Mouse (Mus musculus) layer of hippocampus, postnatal 14 days (tissue): ENCODE measurements at regions not wholly inside any gene's neighbourhood (a gene's known extent, or its start where the extent isn't known, plus 50 kb on each side); places are given as distances from the start of the nearest gene placed in this dataset.
"Not testable (repeated sequence)": the region's sequence is repeated elsewhere in the genome, so short reads cannot be mapped to it uniquely, and the experiment has no call there.

ENCODE experiments used
- DNase-seq, 2 experiments: peaks; one replicate each; pipeline ENCODE4 v3.0.0; 2021 to 2022; ENCODE audit warnings: low spot score in 2 of 2, mixed read lengths in 1 of 2

GRCm38 (mm10) chr9:8731141-8731540 lies 168.5 kb upstream of the Pgr start:
- no peak for DNase-seq

DNA sequence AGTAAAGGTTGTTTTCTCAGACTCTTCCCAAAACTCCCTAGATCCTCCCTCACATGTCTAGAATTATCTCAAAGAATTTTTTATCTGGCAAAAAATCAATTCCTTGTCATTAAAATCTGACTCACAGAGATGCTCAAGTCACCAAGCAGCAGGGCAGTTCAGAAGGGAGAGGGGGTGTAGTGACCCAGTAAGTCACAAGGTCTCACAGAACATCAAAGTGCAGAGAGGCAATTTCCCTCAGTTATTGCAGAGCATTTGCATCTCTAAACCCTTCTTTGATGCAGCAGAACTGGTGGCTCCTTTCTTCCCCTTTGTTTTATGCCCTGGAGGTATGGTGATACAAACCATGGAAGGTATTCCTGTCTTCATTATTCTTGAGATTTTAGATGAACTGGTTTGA lies 166.1 kb upstream of the Pgr start:
- DNase-seq: no peak

DNA sequence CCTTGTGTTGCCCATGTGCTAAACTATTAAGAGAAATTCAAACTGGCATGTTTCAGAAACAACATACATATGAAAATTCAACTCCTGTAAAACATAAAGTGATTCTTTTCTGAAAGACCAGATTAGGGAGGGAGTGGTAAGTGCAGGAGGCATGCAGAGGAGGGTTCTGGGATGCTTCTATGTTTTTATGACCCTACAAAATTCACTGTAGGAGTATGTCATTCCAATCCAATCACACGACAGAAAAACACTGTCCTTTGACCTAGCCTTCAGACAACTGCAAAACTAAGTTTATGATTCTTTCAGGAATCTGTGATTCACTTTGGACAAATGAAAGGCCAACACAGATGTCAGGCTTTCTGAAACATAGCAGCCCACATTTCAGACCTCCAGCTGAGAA lies 159.4 kb upstream of the Pgr start:
- no peak for DNase-seq

DNA sequence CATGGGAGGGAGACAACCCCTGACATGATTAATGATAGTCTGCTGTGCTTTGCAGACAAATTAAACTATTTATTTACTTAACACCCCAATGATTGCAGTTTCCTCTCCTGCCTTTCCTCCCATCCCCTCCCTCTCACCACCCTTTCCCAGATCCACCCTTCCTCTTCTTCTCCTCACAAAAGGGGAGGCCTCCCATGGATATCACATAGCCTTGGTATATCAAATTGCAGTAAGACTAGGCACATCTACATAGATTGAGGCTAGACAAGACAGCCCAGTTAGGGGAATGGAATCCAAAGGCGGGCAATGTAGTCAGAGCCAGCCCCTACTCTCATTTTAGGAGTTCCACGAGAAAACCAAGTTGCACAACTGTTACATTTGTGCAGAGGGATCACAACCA lies 149.8 kb upstream of the Pgr start:
- no peak for DNase-seq

- DNase-seq: peak in 1 of 2 experiments; percentile 11
Measured at GRCm38 (mm10) chr9:8760876-8761275, 138.8 kb upstream of the Pgr start.

GRCm38 (mm10) chr9:8769398-8769797 lies 130.2 kb upstream of the Pgr start:
- not testable (repeated sequence) for DNase-seq

- DNase-seq: no peak
Measured at GRCm38 (mm10) chr9:8769996-8770395, 129.6 kb upstream of the Pgr start.

DNA sequence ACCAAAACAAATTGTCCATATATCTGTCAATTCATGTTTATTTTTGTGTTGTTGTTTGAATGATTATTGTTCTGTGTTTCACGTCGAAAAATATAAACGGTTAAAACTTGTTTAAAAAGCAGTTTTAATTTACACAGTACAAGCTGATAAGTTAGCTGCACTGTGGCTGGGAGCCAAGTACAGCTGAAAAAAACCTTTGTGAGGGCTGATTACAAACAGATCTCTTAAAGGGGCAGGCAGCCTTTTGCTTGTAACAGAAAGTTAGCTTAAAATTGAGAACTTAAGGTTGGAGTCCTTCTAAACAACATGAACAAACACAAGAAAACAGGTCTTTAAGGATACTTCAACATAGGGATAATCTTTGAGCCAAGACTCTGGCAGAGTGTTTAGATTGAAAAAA lies 118.3 kb upstream of the Pgr start:
- peak in 1 of 2 experiments; percentile 2 for DNase-seq

- no peak for DNase-seq
Measured at GRCm38 (mm10) chr9:8814236-8814635, 85.4 kb upstream of the Pgr start.

DNA sequence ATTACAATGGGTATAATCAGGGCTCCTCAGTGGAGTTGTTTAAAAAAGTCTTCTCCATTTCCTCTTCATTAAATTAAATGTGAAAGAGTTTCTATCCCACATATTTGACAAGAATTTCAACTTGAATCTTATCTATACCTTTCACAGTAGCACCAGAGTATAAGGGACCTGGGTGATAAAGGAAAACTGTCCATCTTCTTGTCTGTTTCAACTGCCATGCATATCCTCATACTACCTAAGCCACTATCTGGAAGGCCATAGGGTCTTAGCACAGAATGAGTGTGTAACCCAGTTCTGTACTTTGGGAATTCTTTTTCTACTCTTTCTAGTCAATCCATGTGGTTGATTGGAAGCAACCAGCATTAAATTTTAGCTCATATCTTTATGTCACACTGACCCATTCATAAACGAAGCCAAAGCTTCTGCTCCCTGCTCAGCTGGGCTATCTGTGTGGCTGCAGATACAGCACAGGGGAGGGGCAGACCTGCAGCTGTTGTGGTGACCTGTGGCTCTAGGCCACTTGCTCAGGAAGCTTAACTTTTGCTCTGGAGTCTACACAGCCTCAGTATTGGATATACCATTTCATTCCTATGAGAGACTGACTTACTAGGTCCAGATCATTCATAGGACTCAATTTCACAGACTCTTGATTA lies 75.8 kb upstream of the Pgr start:
- DNase-seq: no peak

DNA sequence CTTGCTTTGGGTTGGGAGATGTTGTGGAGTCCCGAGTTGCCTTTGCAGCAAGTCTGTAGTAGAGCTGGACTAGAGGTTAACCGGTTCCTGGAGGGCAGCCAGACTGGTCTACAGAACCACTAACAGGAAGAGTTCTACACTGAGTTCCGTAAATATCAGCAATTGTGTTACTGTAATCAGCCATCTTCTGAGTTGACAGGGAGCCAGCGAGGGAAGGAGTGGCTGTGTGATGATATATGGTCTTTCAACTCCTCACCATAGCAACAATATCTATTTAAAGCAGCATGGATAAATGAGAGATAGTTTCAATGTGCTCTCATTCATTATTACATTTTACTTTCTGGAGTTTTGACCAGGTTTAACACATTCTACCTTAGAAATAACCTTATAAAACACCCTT lies 67.5 kb upstream of the Pgr start:
- DNase-seq: no peak

GRCm38 (mm10) chr9:8837073-8837472 lies 62.6 kb upstream of the Pgr start:
- no peak for DNase-seq

DNA sequence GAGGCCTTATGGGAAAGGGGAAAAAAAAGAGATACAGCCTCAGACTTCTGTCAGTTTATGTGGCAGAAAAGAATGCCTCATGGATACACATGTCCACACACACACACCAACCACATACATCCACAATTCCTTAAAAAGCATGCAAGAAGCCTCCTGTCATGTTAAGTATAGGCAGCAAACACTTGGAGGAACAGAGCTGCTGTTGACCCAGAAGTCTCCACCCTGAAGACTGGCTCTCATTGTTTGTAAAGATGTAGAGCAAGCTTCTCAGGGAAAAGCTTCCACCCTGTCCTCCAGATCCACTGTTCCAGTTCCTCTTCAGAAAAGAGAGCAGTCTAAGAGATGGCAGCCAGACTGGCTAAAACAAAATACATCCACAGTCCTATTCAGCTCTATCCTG lies 61.3 kb upstream of the Pgr start:
- no peak for DNase-seq

GRCm38 (mm10) chr9:8838891-8839290 lies 60.7 kb upstream of the Pgr start:
- no peak for DNase-seq
